Mouse (Mus musculus) limb, embryonic 11.5 days (tissue): ENCODE data around the gene 1700017B05Rik. TPM values are rescaled to one million over a fixed set of nuclear protein-coding genes. Genes with fewer than 3 reads are reported as not detected.

ENCODE experiments used
- ATAC-seq: fragments of 200-750 bp; cut with Nextera tagmentation; 2 replicates; pipeline ENCODE4 v1.8.0; 2017; ENCODE audit warnings: low read depth; ENCODE audit not compliant: insufficient number of reproducible peaks, low FRiP score, low TSS enrichment
- DNase-seq: peaks from one replicate; pipeline ENCODE4 v3.0.0-alpha.2; 2015; ENCODE audit warnings: low spot score
- H3K27ac ChIP-seq: fragments of 300-500 bp; sonication (generic); replicated peaks from 2 replicates; pipeline ENCODE4 v1.5.1; 2014; ENCODE audit warnings: low read depth, mild to moderate bottlenecking, low read length
- H3K27me3 ChIP-seq: fragments of 300-500 bp; sonication (generic); 2 replicates; pipeline ENCODE4 v1.6.1; 2014; ENCODE audit warnings: mild to moderate bottlenecking, low read length, mixed read lengths; ENCODE audit not compliant: control insufficient read depth, insufficient read depth
- H3K36me3 ChIP-seq: fragments of 300-500 bp; sonication (generic); 2 replicates; pipeline ENCODE4 v1.6.1; 2014; ENCODE audit warnings: mild to moderate bottlenecking, low read length, moderate library complexity, mixed read lengths; ENCODE audit not compliant: control insufficient read depth, insufficient read depth
- H3K4me1 ChIP-seq: fragments of 300-500 bp; sonication (generic); 2 replicates; pipeline ENCODE4 v1.6.1; 2014; ENCODE audit warnings: low read length, mixed read lengths; ENCODE audit not compliant: control insufficient read depth, insufficient read depth
- H3K4me2 ChIP-seq: fragments of 300-500 bp; sonication (generic); 2 replicates; pipeline ENCODE4 v1.6.1; 2014; ENCODE audit warnings: low read depth, mild to moderate bottlenecking, moderate library complexity; ENCODE audit not compliant: severe bottlenecking
- H3K4me3 ChIP-seq: fragments of 300-500 bp; sonication (generic); 2 replicates; pipeline ENCODE4 v1.5.1; 2014; ENCODE audit warnings: low read depth, low read length
- H3K9ac ChIP-seq: fragments of 300-500 bp; sonication (generic); 2 replicates; pipeline ENCODE4 v1.6.1; 2014; ENCODE audit warnings: mild to moderate bottlenecking, low read length
- H3K9me3 ChIP-seq: fragments of 300-500 bp; sonication (generic); 2 replicates; pipeline ENCODE4 v1.6.1; 2016; ENCODE audit warnings: low read length; ENCODE audit not compliant: control insufficient read depth
- WGBS: fragments of 180-500 bp; shearing (Covaris S2); extraction: QIAGEN DNeasy Blood & Tissue Kit; methylation state at CpG from one replicate; pipeline ENCODE4 v1.1.7; 2014; 5-methylcytosine and 5-hydroxymethylcytosine counted together
- polyA plus RNA-seq: library from polyadenylated mRNA; unstranded; fragments of >200 nt; fragmentation: Nextera tagmentation; extraction: Ambion mirVana; gene quantifications from 2 replicates; pipeline ENCODE4 v1.2.1, GENCODE M21; 2014

Gene 1700017B05Rik
- polyA plus RNA-seq, 1 experiment from 2014 or later: 13.9 TPM

DNA sequence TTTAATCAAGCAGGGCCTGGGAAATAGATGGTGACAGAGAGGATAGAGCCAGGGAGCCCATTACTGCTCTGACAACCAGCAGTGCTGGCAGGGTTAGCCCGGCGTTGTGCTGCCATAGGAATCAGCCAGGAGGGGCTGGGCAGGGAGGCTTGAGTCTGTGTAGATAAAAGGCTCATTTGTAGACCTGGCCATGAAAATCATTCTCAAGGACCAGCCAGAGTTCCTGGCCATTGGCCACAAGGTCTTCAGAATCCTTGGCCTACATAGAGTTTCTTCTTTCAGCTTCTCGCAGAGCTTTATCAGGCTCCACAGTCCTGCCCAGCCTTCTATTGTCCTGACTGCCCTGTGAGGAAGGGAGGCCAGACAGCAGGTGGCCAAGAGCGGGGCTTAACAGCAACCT, 17.0 kb upstream of the 1700017B05Rik start:
- Histone ChIP-seq H3K9me3 (no peaks in the 10 kb centered on the region), H3K4me3 (no peak overlapping the region), H3K9ac (no peak overlapping the region), H3K4me2 (no peak overlapping the region), H3K36me3 (no peaks in the 10 kb centered on the region), H3K27me3 (no peaks in the 10 kb centered on the region), H3K4me1 (peaks cover 6% of the 10 kb centered on the region), H3K27ac (no peak overlapping the region)
- 25% methylated on average over 4 of the region's 4 CpGs for WGBS
- DNase-seq (no peak), ATAC-seq (no peak)

DNA sequence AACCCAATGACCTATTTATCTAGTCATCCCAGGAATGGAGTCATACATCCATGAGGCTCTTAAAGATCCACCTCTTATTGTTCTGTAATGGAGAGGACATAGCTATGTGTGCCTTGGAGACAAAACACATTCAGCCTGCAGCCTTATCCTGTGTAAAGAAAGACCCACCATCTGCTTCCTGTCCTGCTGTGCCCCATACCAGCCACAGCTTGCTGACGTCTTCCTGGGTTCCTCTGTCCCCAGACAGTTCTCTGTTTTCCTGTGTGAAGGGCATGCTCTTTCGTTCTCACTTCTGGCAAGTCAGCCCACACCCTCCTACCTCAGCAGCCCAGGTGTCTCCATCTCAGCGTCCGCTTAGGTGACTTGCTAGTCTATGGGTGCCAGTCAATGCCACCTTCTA, 15.9 kb upstream of the 1700017B05Rik start:
- H3K4me1 ChIP-seq: peaks cover 6% of the 10 kb centered on the region
- no peak for DNase-seq
- H3K4me2 ChIP-seq: no peak overlapping the region
- H3K9me3 ChIP-seq: no peaks in the 10 kb centered on the region
- no peak overlapping the region for H3K27ac ChIP-seq
- no peak for ATAC-seq
- WGBS: 48% methylated on average over 4 of the region's 4 CpGs
- H3K27me3 ChIP-seq: no peaks in the 10 kb centered on the region
- H3K36me3 ChIP-seq: no peaks in the 10 kb centered on the region
- H3K4me3 ChIP-seq: no peak overlapping the region
- H3K9ac ChIP-seq: no peak overlapping the region

DNA sequence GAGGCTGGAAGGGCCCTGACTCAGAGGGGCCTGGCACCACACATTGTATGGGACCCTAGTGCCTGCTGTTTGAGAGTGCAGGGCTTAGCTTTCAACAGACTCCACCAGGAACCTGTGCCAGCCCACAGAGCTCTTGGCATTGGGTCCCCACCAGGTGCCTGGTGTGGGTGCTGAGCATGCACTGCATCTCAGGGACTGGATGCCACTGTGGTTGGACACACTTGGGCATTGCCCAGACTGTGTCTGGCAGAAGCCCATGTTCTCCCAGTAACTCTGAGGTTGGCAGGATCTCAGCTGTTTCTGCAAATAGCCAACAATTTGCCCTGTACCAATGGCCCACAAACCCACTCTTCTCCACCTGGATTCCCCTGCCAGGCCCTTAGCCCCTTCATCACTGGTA, 13.9 kb upstream of the 1700017B05Rik start:
- Histone ChIP-seq H3K4me2 (no peak overlapping the region; the same call in 1 of the 2 replicates), H3K27ac (no peak overlapping the region), H3K4me3 (no peak overlapping the region), H3K9me3 (no peaks in the 10 kb centered on the region), H3K4me1 (peaks cover 13% of the 10 kb centered on the region), H3K27me3 (no peaks in the 10 kb centered on the region), H3K9ac (no peak overlapping the region), H3K36me3 (no peaks in the 10 kb centered on the region)
- no peak for ATAC-seq
- DNase-seq: no peak

DNA sequence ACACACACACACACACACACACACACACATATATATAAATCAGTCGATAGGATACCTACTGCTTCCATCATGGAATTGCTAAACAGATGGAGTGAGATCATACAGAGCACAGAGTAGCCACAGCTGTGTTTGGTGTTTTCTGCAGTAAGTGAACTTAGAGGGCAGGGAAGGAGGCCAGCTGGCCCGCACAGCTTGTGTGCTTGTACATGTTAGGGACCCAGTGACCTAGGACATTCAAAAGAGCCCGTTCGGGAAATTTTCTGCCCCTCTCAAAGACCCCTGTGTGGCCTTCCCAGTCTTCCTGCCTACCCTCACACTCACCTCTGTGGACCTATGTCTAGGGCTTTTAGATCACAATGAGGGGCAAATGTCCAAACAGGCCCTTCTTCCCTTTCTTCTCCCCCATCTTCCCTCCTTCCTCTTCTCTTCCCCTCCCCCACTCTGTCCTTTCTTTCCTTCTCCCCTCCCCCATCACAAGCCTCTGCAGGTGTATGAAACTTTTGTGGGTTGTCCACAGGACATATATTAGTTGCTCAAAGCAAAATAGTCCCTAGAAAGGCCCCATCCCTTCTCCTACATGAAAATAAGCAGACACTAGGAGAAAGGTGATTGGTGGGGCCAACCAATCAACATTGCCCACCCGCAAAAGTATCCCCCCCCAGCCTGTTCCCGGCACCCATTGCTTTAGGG, 11.5 kb upstream of the 1700017B05Rik start:
- H3K4me1 ChIP-seq: peaks cover 24% of the 10 kb centered on the region

DNA sequence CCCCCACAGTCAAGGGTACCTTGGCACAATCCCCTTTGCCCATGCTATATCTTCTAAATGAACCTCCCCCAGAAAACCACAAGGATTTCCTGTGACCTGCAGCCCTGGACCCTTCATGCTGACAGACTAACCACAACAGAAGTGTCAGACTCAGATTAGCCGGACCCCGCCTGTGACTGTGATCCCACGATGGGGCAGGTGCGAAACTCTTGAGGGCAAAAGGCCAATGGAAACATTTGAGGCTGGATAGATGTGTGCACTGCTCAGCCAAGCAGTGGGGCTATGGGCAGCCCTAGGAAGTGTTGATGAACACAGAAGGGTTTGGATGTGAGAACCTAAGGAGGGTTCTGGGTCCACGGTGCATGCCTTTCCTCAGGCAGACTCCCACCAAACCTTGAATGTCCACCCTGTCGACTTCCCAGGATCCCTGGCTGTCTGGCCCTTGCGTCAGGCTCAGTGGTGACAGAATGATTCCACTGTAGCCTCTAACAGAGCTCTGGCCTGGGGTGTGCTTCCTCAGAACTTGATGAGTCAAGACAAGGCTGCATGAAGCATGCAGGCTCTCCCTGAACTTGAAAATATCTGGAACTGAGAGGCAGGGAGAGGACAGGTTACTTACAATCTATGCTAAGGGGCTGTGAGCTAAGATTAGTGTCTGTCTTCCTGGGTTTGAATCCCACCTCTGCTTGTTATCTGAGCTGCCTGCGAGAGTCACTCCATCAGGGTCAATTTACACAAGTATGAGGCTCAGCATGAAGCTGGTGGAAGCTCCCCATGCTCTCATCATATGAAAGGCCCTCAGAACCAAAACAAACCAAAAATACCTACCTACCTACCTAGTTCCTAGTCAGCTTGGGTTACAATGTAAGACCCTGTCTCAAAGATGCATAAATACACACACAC, 10.7 kb upstream of the 1700017B05Rik start:
- Histone ChIP-seq H3K36me3 (no peaks in the 10 kb centered on the region), H3K27ac (no peak overlapping the region), H3K27me3 (no peaks in the 10 kb centered on the region), H3K4me3 (no peak overlapping the region), H3K4me2 (no peak overlapping the region), H3K9ac (no peak overlapping the region), H3K4me1 (peaks cover 21% of the 10 kb centered on the region), H3K9me3 (no peaks in the 10 kb centered on the region)
- DNase-seq (no peak), ATAC-seq (no peak)
- WGBS: 52% methylated on average over 8 of the region's 8 CpGs

More for the DNA sequence above, 11.5 kb upstream of the 1700017B05Rik start:
- no peak for DNase-seq
- H3K27ac ChIP-seq: no peak overlapping the region
- H3K4me2 ChIP-seq: no peak overlapping the region
- ATAC-seq: no peak
- no peaks in the 10 kb centered on the region for H3K36me3 ChIP-seq
- H3K9me3 ChIP-seq: no peaks in the 10 kb centered on the region
- no peak overlapping the region for H3K4me3 ChIP-seq
- no peak overlapping the region for H3K9ac ChIP-seq
- H3K27me3 ChIP-seq: no peaks in the 10 kb centered on the region
- WGBS: 32% methylated on average over 6 of the region's 6 CpGs

DNA sequence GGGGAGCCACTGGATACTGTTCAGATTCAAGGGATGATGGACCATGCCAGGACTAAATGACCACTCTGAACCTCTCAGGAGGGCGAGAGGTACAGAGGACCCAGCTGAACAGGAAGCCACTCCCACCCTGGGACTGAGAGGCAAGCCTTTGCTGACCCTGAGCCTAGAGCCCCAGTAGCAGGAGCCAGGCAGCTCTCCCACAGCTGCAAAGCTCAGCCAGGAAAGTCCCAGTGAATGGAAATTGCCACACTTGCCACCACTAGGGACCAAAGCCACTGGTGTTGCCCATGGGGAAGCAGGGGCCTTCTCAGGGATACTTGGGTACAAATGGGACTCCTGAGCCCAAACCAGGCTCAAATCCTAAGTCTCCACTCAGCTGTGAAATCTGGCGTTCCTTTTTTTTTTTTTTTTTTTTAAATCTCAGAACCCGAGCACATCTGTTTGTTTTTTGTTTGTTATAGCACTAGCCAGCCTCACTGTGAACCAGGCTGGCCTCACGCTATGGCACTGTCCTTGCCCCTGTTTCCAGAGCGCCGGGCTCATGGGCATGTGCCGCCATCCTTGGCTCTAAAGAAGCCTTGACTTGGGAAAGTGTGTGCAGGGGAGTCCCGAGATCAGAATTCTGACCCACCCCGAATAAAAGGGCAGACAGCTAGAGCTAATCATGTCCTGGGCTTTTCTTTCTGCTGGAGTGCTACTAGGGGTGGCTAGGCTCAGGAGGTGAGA, 9.6 kb upstream of the 1700017B05Rik start:
- ATAC-seq (no peak), DNase-seq (no peak)
- no peak overlapping the region for H3K4me3 ChIP-seq
- no peak overlapping the region for H3K27ac ChIP-seq
- WGBS: 45% methylated on average over 9 of the region's 9 CpGs
- H3K4me1 ChIP-seq: peaks cover 24% of the 10 kb centered on the region
- no peaks in the 10 kb centered on the region for H3K36me3 ChIP-seq
- H3K9ac ChIP-seq: no peak overlapping the region
- H3K9me3 ChIP-seq: no peaks in the 10 kb centered on the region
- H3K4me2 ChIP-seq: no peak overlapping the region
- H3K27me3 ChIP-seq: no peaks in the 10 kb centered on the region

DNA sequence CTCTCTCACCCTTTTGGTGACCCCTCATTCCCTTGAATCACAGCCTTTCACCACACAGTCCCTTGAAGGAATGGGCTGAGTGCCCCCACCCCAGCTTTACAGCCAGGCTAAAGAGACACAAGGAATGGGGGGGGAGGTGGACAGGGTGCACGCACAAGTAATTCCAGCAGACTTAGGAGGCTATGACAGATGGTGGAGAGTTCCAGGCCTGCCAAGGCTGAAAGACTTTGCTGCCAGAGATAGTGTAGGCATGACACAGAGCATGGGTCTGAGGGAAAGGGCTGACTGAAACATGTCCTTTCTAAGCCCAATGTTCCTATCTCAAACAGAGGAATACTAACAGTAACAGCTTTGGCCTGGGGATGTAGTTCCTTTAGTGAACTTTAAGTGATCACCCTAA, 8.7 kb upstream of the 1700017B05Rik start:
- no peak overlapping the region for H3K9ac ChIP-seq
- no peak for DNase-seq
- H3K4me2 ChIP-seq: no peak overlapping the region
- no peak overlapping the region for H3K4me3 ChIP-seq
- no peak overlapping the region for H3K27ac ChIP-seq
- no peaks in the 10 kb centered on the region for H3K9me3 ChIP-seq
- peaks cover 31% of the 10 kb centered on the region for H3K4me1 ChIP-seq
- H3K27me3 ChIP-seq: no peaks in the 10 kb centered on the region
- H3K36me3 ChIP-seq: no peaks in the 10 kb centered on the region
- ATAC-seq: no peak
- WGBS: 14% methylated on average over 1 of the region's 1 CpGs

DNA sequence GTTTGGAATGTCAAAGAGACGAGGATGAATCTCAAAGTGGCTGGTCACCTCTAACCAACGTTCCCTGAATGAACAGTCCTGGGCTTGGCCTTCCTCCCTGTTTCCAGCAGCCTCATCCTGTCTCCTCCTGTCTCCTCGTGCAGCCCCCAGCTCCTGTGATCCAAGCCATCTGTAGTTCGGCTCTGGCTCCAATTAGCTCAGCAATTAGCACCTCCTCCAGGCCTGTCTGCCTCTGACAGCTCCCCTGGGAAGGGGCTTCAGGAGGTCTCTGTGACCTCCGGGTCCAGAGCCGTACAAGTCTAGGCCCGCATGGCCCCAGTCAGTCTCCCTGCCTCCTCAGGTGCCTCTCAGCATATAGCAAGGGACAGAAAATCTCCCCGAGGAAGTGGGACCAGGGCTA, 8.0 kb upstream of the 1700017B05Rik start:
- 3% methylated on average over 8 of the region's 8 CpGs for WGBS
- ATAC-seq (no peak), DNase-seq (no peak)

More for the DNA sequence above, 8.0 kb upstream of the 1700017B05Rik start:
- Histone ChIP-seq H3K9me3 (no peaks in the 10 kb centered on the region), H3K27ac (no peak overlapping the region), H3K9ac (no peak overlapping the region), H3K4me2 (no peak overlapping the region), H3K36me3 (no peaks in the 10 kb centered on the region), H3K4me1 (peaks cover 32% of the 10 kb centered on the region), H3K27me3 (no peaks in the 10 kb centered on the region), H3K4me3 (no peak overlapping the region)
